Mouse (Mus musculus) limb, embryonic 15.5 days (tissue): ENCODE measurements around the gene Evc2. TPM values are rescaled to one million over a fixed set of nuclear protein-coding genes. Genes with fewer than 3 reads are reported as not detected.

Experiments
- ATAC-seq: fragments of 200-750 bp; cut with Nextera tagmentation; 2 replicates; pipeline ENCODE4 v1.8.0; 2017; ENCODE audit warnings: low read depth, moderate TSS enrichment; ENCODE audit not compliant: insufficient number of reproducible peaks, low FRiP score, low TSS enrichment
- H3K27ac ChIP-seq: fragments of 300-500 bp; sonication (generic); 2 replicates; pipeline ENCODE4 v1.5.1; 2015; ENCODE audit warnings: moderate library complexity, mild to moderate bottlenecking, inconsistent platforms
- H3K27me3 ChIP-seq: fragments of 300-500 bp; sonication (generic); 2 replicates; pipeline ENCODE4 v1.6.1; 2015; ENCODE audit warnings: inconsistent platforms
- H3K36me3 ChIP-seq: fragments of 300-500 bp; sonication (generic); 2 replicates; pipeline ENCODE4 v1.6.1; 2015; ENCODE audit warnings: inconsistent platforms
- H3K4me1 ChIP-seq: fragments of 300-500 bp; sonication (generic); 2 replicates; pipeline ENCODE4 v1.6.1; 2015; ENCODE audit warnings: inconsistent platforms
- H3K4me2 ChIP-seq: fragments of 300-500 bp; sonication (generic); 2 replicates; pipeline ENCODE4 v1.6.1; 2015; ENCODE audit warnings: mild to moderate bottlenecking, inconsistent platforms
- H3K4me3 ChIP-seq: fragments of 300-500 bp; sonication (generic); 2 replicates; pipeline ENCODE4 v1.5.1; 2015; ENCODE audit warnings: mild to moderate bottlenecking, inconsistent platforms
- H3K9ac ChIP-seq: fragments of 300-500 bp; sonication (generic); 2 replicates; pipeline ENCODE4 v1.6.1; 2015; ENCODE audit warnings: inconsistent platforms
- H3K9me3 ChIP-seq: fragments of 300-500 bp; sonication (generic); 2 replicates; pipeline ENCODE4 v1.6.1; 2016; ENCODE audit warnings: inconsistent platforms
- WGBS: fragments of 180-500 bp; shearing (Covaris S2); methylation state at CpG from one replicate; pipeline ENCODE4 v1.1.7; 2015; 5-methylcytosine and 5-hydroxymethylcytosine counted together
- polyA plus RNA-seq: library from polyadenylated mRNA; unstranded; fragments of >200 nt; fragmentation: Nextera tagmentation; extraction: Ambion mirVana; gene quantifications from 2 replicates; pipeline ENCODE4 v1.2.1, GENCODE M21; 2015

The Evc2 gene
- polyA plus RNA-seq, 1 experiment from 2014 or later, result 21.1 TPM

GRCm38 (mm10) chr5:37368796-37369195, 30.5 kb downstream of the Evc2 start:
- no peaks in the 10 kb centered on the region for H3K27me3 ChIP-seq
- H3K27ac ChIP-seq, result no peak overlapping the region
- H3K4me2 ChIP-seq, result no peak overlapping the region
- H3K9me3 ChIP-seq, result no peaks in the 10 kb centered on the region
- H3K4me1 ChIP-seq, result peaks cover 4% of the 10 kb centered on the region; the same call in 1 of the 2 replicates
- WGBS, result 84% methylated on average over 8 of the region's 8 CpGs
- no peak overlapping the region for H3K4me3 ChIP-seq
- ATAC-seq, result no peak
- H3K9ac ChIP-seq, result no peak overlapping the region
- peaks cover 59% of the 10 kb centered on the region for H3K36me3 ChIP-seq

- no peak overlapping the region for H3K27ac ChIP-seq
- no peak overlapping the region for H3K9ac ChIP-seq
- 90% methylated on average over 7 of the region's 7 CpGs for whole genome bisulfite sequencing
- no peak overlapping the region for H3K4me3 ChIP-seq
- no peak for ATAC-seq
- H3K4me2 ChIP-seq, result no peak overlapping the region
- no peaks in the 10 kb centered on the region for H3K4me1 ChIP-seq
- no peaks in the 10 kb centered on the region for H3K9me3 ChIP-seq
- H3K27me3 ChIP-seq, result no peaks in the 10 kb centered on the region
- H3K36me3 ChIP-seq, result peaks cover 78% of the 10 kb centered on the region
Observed at GRCm38 (mm10) chr5:37377376-37377775, 39.1 kb downstream of the Evc2 start.

DNA sequence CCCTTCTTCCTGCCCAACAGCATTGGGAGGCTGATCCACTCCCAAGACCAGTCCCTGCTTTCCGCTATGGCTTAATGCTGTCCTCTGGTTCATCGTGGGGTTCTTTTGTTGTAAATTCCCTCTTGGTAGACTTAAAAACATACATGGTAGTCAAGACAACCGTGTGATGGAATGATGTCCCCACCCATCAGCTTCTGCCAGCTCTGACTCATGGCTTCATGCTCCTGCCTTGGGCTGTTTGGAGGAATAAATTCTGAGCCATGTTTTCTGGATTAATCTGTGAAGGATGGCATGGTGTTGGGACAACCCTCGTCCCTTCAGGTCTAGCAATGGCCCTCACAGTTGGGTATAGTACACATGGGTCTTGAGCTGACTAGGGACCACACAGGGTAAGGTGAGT, 42.3 kb downstream of the Evc2 start:
- no peaks in the 10 kb centered on the region for H3K27me3 ChIP-seq
- 81% methylated on average over 4 of the region's 4 CpGs for WGBS
- H3K9me3 ChIP-seq, result no peaks in the 10 kb centered on the region
- no peak overlapping the region for H3K4me2 ChIP-seq
- no peak for ATAC-seq
- H3K4me1 ChIP-seq, result no peaks in the 10 kb centered on the region
- H3K9ac ChIP-seq, result no peak overlapping the region
- peaks cover 77% of the 10 kb centered on the region for H3K36me3 ChIP-seq
- no peak overlapping the region for H3K27ac ChIP-seq
- no peak overlapping the region for H3K4me3 ChIP-seq

DNA sequence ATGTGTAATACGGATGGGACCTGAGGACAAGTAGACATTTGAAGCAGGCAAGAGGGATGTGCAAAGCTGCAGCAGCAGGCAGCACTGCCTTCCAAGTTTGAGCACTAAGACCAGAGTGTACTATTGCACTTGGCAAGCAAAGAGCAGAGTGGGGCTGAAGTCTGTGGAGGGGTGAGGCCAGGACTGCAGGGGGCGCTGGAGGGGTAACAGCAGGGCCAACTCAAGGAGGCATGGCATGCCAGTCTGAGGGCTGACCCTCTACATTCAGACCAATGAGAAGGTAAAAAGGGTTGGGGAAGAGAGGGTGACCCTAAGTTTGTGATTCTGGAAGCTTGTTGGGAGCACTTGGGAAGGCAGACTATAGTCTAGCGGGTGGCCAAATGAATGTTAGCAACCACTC, 45.3 kb downstream of the Evc2 start:
- Histone ChIP-seq H3K27ac (no peak overlapping the region), H3K4me3 (no peak overlapping the region), H3K36me3 (peaks cover 87% of the 10 kb centered on the region), H3K27me3 (no peaks in the 10 kb centered on the region), H3K4me2 (no peak overlapping the region), H3K9ac (no peak overlapping the region), H3K9me3 (no peaks in the 10 kb centered on the region), H3K4me1 (no peaks in the 10 kb centered on the region)
- no peak for ATAC-seq
- 86% methylated on average over 3 of the region's 3 CpGs for WGBS

GRCm38 (mm10) chr5:37388646-37389045, 50.3 kb downstream of the Evc2 start:
- H3K4me1 ChIP-seq, result no peaks in the 10 kb centered on the region
- no peak overlapping the region for H3K4me2 ChIP-seq
- H3K27me3 ChIP-seq, result no peaks in the 10 kb centered on the region
- 85% methylated on average over 3 of the region's 3 CpGs for WGBS
- H3K27ac ChIP-seq, result no peak overlapping the region
- no peak overlapping the region for H3K4me3 ChIP-seq
- H3K9me3 ChIP-seq, result no peaks in the 10 kb centered on the region
- no peak overlapping the region for H3K9ac ChIP-seq
- peaks cover 68% of the 10 kb centered on the region for H3K36me3 ChIP-seq
- no peak for ATAC-seq

- ATAC-seq, result no peak
- no peaks in the 10 kb centered on the region for H3K27me3 ChIP-seq
- 46% methylated on average over 13 of the region's 13 CpGs for WGBS
- H3K4me3 ChIP-seq, result no peak overlapping the region
- peaks cover 65% of the 10 kb centered on the region for H3K36me3 ChIP-seq
- no peak overlapping the region for H3K4me2 ChIP-seq
- H3K9ac ChIP-seq, result no peak overlapping the region
- H3K4me1 ChIP-seq, result no peaks in the 10 kb centered on the region
- H3K9me3 ChIP-seq, result no peaks in the 10 kb centered on the region
- H3K27ac ChIP-seq, result no peak overlapping the region
Observed at GRCm38 (mm10) chr5:37389808-37390495, 51.7 kb downstream of the Evc2 start.

DNA sequence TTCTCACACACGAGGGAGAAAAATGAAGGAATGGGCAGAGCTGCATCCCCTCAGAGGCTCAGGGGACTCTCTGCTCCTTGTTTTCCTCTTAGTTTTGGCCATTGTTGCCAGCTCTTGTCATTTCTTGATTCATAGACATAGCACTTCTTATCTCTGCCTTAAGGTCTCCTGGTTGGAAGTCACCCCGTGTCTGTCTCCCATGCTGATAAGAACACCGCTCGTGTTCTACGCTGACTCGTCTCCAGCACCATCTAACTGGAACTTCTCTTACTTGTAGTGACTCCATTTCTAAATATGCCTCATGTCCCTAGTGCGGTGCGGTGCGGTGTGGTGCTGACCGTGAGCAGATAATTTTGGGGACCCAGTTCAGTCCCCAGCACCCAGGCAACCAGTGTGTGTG, 52.6 kb downstream of the Evc2 start:
- Histone ChIP-seq H3K27ac (no peak overlapping the region), H3K4me3 (no peak overlapping the region), H3K4me1 (no peaks in the 10 kb centered on the region), H3K4me2 (no peak overlapping the region), H3K9me3 (no peaks in the 10 kb centered on the region), H3K9ac (no peak overlapping the region), H3K36me3 (peaks cover 68% of the 10 kb centered on the region), H3K27me3 (no peaks in the 10 kb centered on the region)
- ATAC-seq, result no peak
- 94% methylated on average over 10 of the region's 10 CpGs for WGBS

DNA sequence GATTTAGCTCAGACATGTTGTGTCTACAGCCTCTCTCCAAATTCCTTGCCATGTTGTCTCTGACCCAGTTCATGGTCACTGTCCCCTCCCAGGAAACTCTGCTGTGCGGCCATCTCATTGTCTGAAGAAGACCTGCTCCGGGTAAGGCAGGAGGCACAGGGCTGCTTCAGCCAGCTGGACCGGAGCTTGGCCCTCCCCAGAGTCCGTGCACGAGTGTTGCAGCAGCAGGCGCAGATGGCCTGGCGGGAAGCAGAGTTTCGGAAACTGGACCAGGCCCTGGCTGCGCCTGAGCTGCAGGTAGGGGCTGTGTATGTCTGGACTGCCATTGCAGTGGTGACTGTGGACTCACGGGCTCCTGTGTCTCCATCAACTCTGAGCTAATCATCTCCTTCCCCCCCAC, 53.6 kb downstream of the Evc2 start:
- Histone ChIP-seq H3K27me3 (no peaks in the 10 kb centered on the region), H3K27ac (no peak overlapping the region), H3K36me3 (peaks cover 69% of the 10 kb centered on the region), H3K4me3 (no peak overlapping the region), H3K4me1 (no peaks in the 10 kb centered on the region), H3K4me2 (no peak overlapping the region), H3K9ac (no peak overlapping the region), H3K9me3 (no peaks in the 10 kb centered on the region)
- 90% methylated on average over 10 of the region's 10 CpGs for WGBS
- ATAC-seq, result no peak

DNA sequence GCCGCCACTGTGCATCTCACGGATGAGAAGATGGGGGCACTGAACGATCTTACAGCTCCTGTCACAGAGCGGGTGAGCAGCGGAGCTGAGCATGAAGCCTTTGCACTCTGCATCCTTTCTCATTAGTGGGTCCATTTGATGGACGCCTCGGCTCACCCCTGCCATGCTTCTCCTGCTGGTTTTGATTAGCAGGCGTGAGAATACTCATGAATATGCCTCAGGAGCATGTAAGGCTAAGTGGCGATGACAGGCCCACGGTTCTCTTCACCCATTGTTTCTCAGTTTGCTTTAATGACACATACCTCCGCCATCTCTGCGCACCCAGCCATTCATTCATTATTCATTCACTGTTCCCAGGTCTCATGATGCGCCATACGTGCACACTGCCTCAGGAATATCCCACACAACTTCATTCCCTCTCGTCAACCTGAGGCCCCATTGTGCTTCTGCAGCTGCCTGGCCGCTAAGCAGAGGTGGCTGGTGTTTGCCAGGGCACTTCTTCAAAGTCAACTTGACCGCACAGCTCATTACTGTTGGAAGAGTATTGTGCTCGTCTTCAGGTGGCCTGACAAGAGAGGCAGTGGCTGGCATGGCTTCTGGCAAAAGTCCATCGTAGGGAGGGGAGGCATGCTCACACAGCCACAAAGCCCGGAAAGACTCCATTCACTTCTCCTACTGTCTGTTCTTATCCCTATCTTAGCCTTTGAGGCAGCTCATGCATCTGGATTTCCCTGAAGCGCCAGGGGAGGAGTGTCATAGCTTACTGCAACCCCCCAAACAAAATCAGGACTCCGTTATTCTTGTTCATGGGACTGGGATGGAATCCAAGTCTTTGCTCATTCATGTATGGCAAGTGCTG, 57.1 kb downstream of the Evc2 start:
- WGBS, result 78% methylated on average over 22 of the region's 22 CpGs
- H3K36me3 ChIP-seq, result peaks cover 71% of the 10 kb centered on the region
- no peak overlapping the region for H3K9ac ChIP-seq
- no peaks in the 10 kb centered on the region for H3K27me3 ChIP-seq
- no peak overlapping the region for H3K27ac ChIP-seq
- ATAC-seq, result no peak
- no peaks in the 10 kb centered on the region for H3K4me1 ChIP-seq
- no peaks in the 10 kb centered on the region for H3K9me3 ChIP-seq
- H3K4me3 ChIP-seq, result no peak overlapping the region
- H3K4me2 ChIP-seq, result no peak overlapping the region

DNA sequence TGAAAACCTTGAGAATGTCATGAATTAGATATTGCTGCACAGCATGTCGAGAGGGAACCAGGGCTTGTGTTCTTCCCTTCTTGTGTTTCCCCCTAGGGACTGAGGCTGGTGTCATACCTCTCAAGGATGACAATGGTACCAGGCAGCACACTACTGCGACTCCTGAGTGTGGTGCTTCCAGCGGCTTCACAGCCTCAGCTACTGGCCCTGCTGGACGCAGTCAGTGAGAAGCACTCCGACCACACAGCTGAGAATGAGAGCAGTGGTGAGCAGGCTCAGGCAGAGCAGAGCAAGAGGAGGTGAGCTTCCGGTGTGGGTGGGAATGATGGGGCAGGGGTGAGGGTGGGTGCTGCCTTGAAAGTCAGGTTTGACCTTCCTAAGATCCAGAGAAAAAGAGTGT, 80.7 kb downstream of the Evc2 start:
- Histone ChIP-seq H3K4me3 (no peak overlapping the region), H3K4me1 (no peaks in the 10 kb centered on the region), H3K9ac (no peak overlapping the region), H3K9me3 (no peaks in the 10 kb centered on the region), H3K36me3 (peaks cover 56% of the 10 kb centered on the region), H3K27ac (no peak overlapping the region), H3K27me3 (no peaks in the 10 kb centered on the region), H3K4me2 (no peak overlapping the region)
- ATAC-seq, result no peak
- WGBS, result 86% methylated on average over 6 of the region's 6 CpGs

- H3K36me3 ChIP-seq, result peaks cover 35% of the 10 kb centered on the region
- no peak overlapping the region for H3K27ac ChIP-seq
- H3K4me1 ChIP-seq, result no peaks in the 10 kb centered on the region
- H3K4me2 ChIP-seq, result no peak overlapping the region
- H3K9ac ChIP-seq, result no peak overlapping the region
- no peaks in the 10 kb centered on the region for H3K9me3 ChIP-seq
- no peak overlapping the region for H3K4me3 ChIP-seq
- no peaks in the 10 kb centered on the region for H3K27me3 ChIP-seq
- ATAC-seq, result no peak
Observed at GRCm38 (mm10) chr5:37427210-37427609, 88.9 kb downstream of the Evc2 start.

DNA sequence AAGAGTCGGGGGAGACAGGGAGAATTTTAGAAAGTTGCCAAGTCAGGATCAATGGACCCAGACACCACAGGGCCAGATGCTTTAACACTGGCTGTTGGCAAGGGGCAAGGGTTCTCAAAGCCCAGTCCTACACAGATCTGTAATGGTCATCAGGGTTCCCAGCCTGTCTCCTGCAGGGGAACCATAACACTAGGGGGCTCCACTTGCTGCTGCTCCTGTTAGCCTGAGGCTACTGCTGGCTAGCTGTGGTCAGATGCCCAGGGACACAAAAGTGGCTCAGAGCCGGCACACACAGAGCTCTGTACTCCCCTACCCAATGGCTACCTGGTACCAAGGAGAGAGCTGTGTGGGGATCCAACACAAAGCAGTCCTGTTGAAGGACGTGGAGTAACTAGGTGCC, 97.1 kb downstream of the Evc2 start:
- H3K9ac ChIP-seq, result no peak overlapping the region
- no peak overlapping the region for H3K4me2 ChIP-seq
- no peak for ATAC-seq
- H3K27ac ChIP-seq, result no peak overlapping the region
- no peaks in the 10 kb centered on the region for H3K36me3 ChIP-seq
- no peaks in the 10 kb centered on the region for H3K9me3 ChIP-seq
- no peaks in the 10 kb centered on the region for H3K27me3 ChIP-seq
- no peaks in the 10 kb centered on the region for H3K4me1 ChIP-seq
- 72% methylated on average over 3 of the region's 3 CpGs for WGBS
- H3K4me3 ChIP-seq, result no peak overlapping the region
